Mouse (Mus musculus) testis, adult 2 months (tissue): ENCODE results near the gene Arf1.

ENCODE experiments used
- CTCF ChIP-seq: fragments of 200-500 bp; IDR thresholded peaks from 2 replicates; pipeline ENCODE4 v1.5.1; 2012; ENCODE audit warnings: low read depth, mild to moderate bottlenecking, inconsistent platforms, low read length, moderate library complexity; ENCODE audit not compliant: control insufficient read depth, insufficient read depth, insufficient replicate concordance
- POLR2A ChIP-seq: fragments of 200-500 bp; IDR thresholded peaks from 2 replicates; pipeline ENCODE4 v1.6.1; 2012; ENCODE audit warnings: low read depth, mild to moderate bottlenecking, inconsistent platforms, low read length, moderate library complexity; ENCODE audit not compliant: control insufficient read depth

DNA sequence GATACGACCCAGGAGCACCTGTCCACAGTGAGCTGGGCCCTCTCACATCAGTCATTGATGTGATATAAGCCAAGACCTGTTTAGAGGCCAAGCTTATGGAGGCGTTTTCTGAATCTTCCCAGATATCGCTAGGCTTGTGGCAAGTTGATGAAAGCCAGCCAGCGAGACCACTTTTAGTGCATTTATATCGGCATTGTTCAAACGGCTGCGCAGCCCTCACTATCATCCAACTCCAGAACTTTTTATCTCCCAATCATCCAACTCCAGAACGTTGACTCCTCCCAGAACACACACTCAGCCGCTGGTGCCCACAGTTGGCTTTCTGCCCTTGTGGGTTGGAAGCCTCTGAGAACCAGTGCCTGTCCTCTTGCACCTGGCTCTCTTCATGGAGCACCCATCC lies 63.7 kb downstream of the Arf1 start:
- no peak for TF ChIP-seq POLR2A
- TF ChIP-seq CTCF: no peak
